Mouse (Mus musculus) monocyte, adult 59 days (primary cell): ENCODE results near the gene Zfp36l2. TPM values are rescaled to one million over a fixed set of nuclear protein-coding genes. Genes with fewer than 3 reads are reported as not detected.

ENCODE experiments used
- total RNA-seq, 2 experiments: library from RNA; stranded (reverse); gene quantifications; one replicate each; pipeline ENCODE4 v1.2.4; 2023

Gene Zfp36l2
- 100 to 1,000 TPM; 777 to 840 TPM for total RNA-seq

DNA sequence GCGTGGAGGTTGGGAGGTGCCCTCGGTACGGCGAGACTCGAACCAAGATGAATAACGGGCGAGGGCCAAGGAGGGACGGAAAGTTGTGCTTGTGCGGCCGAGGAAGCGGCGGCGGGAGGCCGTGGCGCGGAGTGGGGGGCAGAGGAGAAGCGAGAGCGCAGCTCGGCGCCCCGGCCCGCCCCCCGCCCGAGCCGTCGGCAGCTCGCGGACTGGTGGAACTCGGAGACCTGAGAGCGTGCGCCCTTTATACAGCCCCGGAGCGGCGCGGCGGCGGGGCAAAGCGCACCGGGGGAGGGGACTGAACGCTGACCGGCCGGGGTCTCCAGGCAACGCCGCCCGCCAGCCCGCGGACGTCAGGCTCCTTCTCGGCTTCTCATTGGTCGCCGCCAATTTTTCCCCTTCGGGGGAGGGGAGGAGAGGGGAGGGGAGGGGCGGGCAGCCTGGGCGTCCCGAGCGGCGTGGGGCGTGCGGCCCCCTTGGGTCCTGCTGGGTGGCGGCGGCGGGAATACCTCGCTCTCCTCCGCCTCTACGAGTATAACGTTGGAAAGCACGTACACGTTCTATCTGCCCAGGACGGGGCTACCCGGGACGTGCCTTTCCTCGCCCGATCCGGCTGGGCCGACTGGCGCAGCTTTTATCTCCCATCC lies at the start of gene Zfp36l2:
Zfp36l2 (minus strand) TSS at position 221 of the 647 bp plus-strand sequence.

